Mouse (Mus musculus) E14TG2a.4 (cell line): Measurements from ENCODE around the gene Lss.

ENCODE experiments used
- H3K27me3 ChIP-seq: 2 replicates; pipeline ENCODE4 v1.6.1; 2014; ENCODE audit warnings: low read length, control low read depth; ENCODE audit not compliant: insufficient read depth
- H3K36me3 ChIP-seq: 2 replicates; pipeline ENCODE4 v1.6.1; 2014; ENCODE audit warnings: low read length, control low read depth; ENCODE audit not compliant: insufficient read depth
- H3K4me1 ChIP-seq: replicated peaks from 2 replicates; pipeline ENCODE4 v1.6.1; 2014; ENCODE audit warnings: low read depth, low read length, control low read depth
- H3K4me3 ChIP-seq: replicated peaks from 2 replicates; pipeline ENCODE4 v1.5.1; 2014; ENCODE audit warnings: mild to moderate bottlenecking, low read length
- H3K9me3 ChIP-seq: 2 replicates; pipeline ENCODE4 v1.6.1; 2014; ENCODE audit warnings: low read length, control low read depth
- CTCF ChIP-seq: conservative IDR thresholded peaks from 2 replicates; pipeline ENCODE4 v1.5.1; 2014; ENCODE audit warnings: low read length
- NANOG ChIP-seq: IDR thresholded peaks from 2 replicates; pipeline ENCODE4 v1.6.1; 2014; ENCODE audit warnings: borderline replicate concordance, low read length, mixed read lengths
- POU5F1 ChIP-seq: IDR thresholded peaks from 2 replicates; pipeline ENCODE4 v1.6.1; 2014; ENCODE audit warnings: low read length, borderline replicate concordance

Lss gene

DNA sequence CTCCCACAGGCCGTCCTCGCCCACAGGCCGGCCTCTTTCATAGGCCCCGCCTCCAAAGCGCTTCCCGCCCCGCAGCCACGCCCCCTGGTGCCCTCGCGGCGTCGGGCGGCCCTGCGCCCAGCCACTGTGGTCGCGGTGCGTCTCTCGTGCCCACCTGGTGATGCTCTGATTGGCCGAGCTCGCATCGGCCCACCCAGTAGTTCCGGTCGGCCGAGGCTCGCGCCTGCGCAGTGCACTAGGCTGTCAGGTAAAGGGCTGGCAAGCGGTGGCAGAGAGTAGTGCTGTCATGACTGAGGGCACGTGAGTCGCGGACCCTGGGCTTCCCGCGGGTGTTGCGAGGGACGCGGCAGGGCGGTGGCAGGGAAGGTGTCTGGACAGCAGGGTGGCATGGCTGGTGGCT, at the start of gene Lss:
Gene Lss (plus strand): TSS at position 214 of the 400 bp plus-strand sequence.
- no peaks in the 10 kb centered on the region for H3K27me3 ChIP-seq
- H3K4me3 ChIP-seq, result peak within 1 kb of the TSS; percentile 95
- H3K36me3 ChIP-seq, result peaks cover 40% of the 10 kb centered on the region
- TF ChIP-seq NANOG (no peak), CTCF (no peak), POU5F1 (no peak)
- peaks cover 34% of the 10 kb centered on the region for H3K4me1 ChIP-seq
- no peaks in the 10 kb centered on the region for H3K9me3 ChIP-seq

DNA sequence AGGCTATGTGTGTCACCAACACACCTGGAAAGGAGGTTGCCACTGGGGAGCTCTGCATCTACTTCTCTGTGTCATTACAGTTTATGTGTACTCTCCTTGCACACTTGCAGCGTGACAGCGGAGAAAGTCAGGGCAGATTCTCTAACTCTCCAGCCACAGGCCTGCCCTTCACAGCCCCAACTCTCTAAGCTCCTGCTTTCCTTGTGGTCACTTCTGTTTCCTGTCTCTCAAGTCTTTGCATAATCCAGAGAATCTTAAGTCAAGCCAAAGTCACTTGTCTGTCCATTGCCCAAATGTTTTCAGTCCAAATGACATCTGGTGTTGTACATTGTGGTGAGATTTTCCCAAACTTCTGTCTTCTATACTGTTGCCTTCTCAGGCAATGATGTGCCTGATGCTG, 45.1 kb upstream of the Lss start:
- Histone ChIP-seq H3K4me3 (no peak overlapping the region), H3K4me1 (peaks cover 16% of the 10 kb centered on the region), H3K36me3 (peaks cover 99% of the 10 kb centered on the region), H3K9me3 (no peaks in the 10 kb centered on the region), H3K27me3 (no peaks in the 10 kb centered on the region)
- TF ChIP-seq POU5F1 (no peak), NANOG (no peak), CTCF (no peak)

DNA sequence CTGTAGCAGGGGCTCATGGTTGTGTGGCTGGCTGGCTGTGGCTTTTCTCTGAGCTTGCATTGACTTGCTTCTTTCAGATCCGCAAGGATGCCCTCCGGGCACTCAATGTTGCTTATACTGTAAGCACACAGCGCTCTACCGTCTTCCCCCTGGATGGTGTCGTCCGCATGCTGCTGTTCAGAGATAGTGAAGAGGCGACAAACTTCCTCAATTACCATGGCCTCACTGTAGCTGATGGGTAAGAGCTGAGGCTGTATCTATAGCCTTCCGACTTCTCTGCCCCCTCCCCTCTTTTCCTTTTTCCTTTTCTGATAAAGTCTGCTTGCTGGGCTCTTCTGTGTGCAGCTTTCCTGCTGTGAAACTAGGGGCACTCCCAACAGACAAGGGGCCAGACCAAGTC, 43.1 kb upstream of the Lss start:
- TF ChIP-seq CTCF (no peak), NANOG (no peak), POU5F1 (no peak)
- Histone ChIP-seq H3K36me3 (peaks cover 96% of the 10 kb centered on the region), H3K27me3 (no peaks in the 10 kb centered on the region)

DNA sequence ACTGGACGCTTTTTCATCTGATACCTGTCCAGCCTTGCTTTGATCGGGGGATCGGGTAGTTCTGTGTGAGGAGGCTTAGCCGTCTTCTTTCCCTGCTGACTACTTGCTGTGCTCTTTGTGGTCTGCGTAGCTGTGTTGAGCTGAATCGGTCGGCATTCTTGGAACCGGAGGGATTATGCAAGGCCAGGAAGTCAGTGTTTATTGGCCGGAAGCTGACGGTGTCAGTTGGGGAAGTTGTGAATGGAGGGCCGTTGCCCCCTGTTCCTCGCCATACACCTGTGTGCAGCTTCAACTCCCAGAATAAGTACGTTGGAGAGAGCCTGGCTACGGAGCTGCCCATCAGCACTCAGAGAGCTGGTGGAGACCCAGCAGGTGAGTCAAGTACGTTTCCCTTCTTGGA, 42.2 kb upstream of the Lss start:
- H3K4me3 ChIP-seq, result no peak overlapping the region
- H3K9me3 ChIP-seq, result no peaks in the 10 kb centered on the region
- H3K27me3 ChIP-seq, result no peaks in the 10 kb centered on the region
- TF ChIP-seq POU5F1 (no peak), NANOG (no peak), CTCF (no peak)
- H3K4me1 ChIP-seq, result peaks cover 8% of the 10 kb centered on the region
- H3K36me3 ChIP-seq, result peaks cover 96% of the 10 kb centered on the region

More for the DNA sequence above, 43.1 kb upstream of the Lss start:
- H3K4me3 ChIP-seq, result no peak overlapping the region
- H3K9me3 ChIP-seq, result no peaks in the 10 kb centered on the region
- peaks cover 8% of the 10 kb centered on the region for H3K4me1 ChIP-seq

DNA sequence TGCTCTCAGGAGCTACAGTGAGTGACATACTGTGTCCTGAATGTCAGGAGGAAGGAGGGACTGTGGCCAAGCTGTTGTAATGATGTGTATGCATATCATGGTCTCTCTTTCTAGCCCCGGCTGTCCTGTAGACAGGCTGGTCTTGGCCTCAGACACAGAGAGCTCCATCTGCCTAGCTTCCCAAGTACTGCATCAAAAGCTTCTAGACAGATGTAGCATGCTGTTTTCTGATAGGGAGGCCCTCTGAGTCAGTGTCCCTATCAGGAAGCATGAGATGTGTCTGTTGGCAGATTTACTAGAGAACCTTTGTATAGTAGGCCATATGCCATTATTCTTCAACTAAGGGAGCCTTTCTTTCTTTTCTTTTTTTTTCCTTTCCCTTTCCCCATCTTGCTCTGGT, 37.9 kb upstream of the Lss start:
- peaks cover 92% of the 10 kb centered on the region for H3K36me3 ChIP-seq
- H3K27me3 ChIP-seq, result no peaks in the 10 kb centered on the region
- peaks cover 8% of the 10 kb centered on the region for H3K4me1 ChIP-seq
- H3K4me3 ChIP-seq, result no peak overlapping the region
- H3K9me3 ChIP-seq, result no peaks in the 10 kb centered on the region
- TF ChIP-seq NANOG, result no peak
- TF ChIP-seq POU5F1, result no peak
- TF ChIP-seq CTCF, result no peak

DNA sequence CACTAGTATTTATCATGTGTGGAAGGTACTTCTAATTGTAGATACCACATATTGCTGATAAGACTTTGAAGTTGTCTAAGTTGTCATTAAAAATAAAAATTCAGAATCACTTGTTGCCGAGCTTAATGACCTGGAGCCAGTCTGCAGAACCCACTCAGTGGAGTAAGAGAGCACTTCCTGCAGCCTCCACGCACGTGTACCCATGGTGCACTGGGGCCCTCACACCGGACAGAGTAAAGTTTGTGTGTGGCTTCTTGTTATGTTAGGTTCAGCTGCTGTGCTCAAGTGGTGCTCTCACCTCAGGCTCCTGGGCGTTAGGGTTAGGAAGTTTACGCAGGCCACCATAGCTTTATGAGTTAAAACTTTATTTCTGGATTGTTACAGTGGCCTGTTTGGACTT, 35.9 kb upstream of the Lss start:
- H3K4me1 ChIP-seq, result peaks cover 8% of the 10 kb centered on the region
- no peaks in the 10 kb centered on the region for H3K9me3 ChIP-seq
- TF ChIP-seq CTCF (no peak), POU5F1 (no peak)
- H3K27me3 ChIP-seq, result no peaks in the 10 kb centered on the region
- H3K36me3 ChIP-seq, result peaks cover 92% of the 10 kb centered on the region
- no peak overlapping the region for H3K4me3 ChIP-seq

DNA sequence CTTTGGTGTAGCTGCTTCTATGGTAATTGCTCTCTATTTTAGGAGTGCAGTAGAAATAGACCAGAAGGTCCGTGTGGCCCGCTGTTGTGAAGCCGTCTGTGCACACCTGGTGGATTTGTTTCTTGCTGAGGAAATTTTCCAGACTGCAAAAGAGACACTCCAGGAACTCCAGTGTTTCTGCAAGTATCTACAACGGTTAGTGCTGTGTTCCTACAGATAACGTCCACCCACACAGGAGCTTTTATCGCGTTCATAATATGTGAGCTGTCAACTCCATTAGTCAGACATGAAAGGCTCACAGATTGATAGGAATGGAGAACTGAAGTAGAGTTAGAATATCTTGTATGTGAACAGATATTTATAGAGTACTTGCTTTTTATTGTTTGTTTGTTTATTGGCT, 35.0 kb upstream of the Lss start:
- Histone ChIP-seq H3K9me3 (no peaks in the 10 kb centered on the region), H3K36me3 (peaks cover 92% of the 10 kb centered on the region), H3K27me3 (no peaks in the 10 kb centered on the region), H3K4me3 (no peak overlapping the region), H3K4me1 (peaks cover 5% of the 10 kb centered on the region)
- no peak for TF ChIP-seq NANOG
- no peak for TF ChIP-seq CTCF
- TF ChIP-seq POU5F1, result no peak

DNA sequence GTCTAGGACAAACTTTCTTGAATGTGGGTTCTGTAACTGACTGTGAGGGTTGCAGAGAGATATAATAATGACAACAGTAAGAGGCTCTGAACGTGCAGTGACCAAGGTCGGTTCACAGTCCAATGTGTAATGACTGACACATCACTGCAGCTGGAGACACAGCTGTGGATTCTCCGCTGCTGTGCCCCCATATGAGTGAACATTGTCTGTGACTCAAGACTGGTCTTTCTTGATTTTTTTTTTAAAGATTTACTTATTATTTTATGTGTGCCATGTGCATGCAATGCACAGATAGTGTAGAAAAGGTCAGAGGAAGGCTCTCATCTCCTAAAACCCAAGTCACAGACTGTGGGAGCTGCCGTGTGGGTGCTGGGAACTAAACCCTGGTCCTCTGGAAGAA, 33.9 kb upstream of the Lss start:
- H3K4me3 ChIP-seq, result no peak overlapping the region
- H3K9me3 ChIP-seq, result no peaks in the 10 kb centered on the region
- TF ChIP-seq NANOG, result no peak
- TF ChIP-seq CTCF, result no peak
- TF ChIP-seq POU5F1, result no peak
- peaks cover 95% of the 10 kb centered on the region for H3K36me3 ChIP-seq
- H3K27me3 ChIP-seq, result no peaks in the 10 kb centered on the region
- H3K4me1 ChIP-seq, result peaks cover 4% of the 10 kb centered on the region

DNA sequence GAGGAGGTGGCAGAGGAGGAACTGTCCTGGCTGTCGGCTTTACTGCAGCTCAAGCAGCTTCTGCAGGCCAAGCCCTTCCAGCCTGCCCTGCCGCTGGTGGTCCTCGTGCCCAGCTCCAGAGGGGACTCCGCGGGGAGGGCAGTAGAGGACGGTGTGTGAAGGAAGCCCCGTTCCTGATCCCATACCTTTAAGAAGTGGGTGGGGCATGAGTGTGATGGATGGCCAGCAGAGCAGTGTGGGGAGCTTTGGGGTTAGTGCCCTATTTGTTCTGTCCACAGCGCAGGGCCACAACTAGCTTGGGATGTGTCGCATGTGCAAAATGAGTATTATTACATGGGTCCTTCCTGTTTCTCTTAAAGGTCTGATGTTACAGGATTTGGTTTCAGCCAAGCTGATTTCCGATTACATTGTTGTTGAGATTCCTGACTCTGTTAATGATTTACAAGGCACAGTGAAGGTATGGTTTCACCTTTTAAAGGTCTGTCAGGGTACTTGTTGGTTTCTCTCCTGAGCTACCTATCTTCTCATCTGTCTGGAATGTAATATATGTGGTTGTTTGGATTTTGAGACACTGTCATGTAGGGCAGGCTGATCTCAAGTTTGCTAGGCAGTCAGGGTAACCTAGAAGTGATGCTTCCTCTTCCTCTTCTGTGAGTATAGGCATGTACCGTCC, 27.0 kb upstream of the Lss start:
- Histone ChIP-seq H3K4me3 (no peak overlapping the region), H3K27me3 (no peaks in the 10 kb centered on the region), H3K36me3 (peaks cover 96% of the 10 kb centered on the region), H3K9me3 (no peaks in the 10 kb centered on the region), H3K4me1 (no peaks in the 10 kb centered on the region)
- TF ChIP-seq CTCF (no peak), POU5F1 (no peak), NANOG (no peak)
